Mouse (Mus musculus) layer of hippocampus, postnatal 25 days (tissue): ENCODE results near the gene Col4a2. TPM values are rescaled to one million over a fixed set of nuclear protein-coding genes. Genes with fewer than 3 reads are reported as not detected.

Experiments
- DNase-seq, 2 experiments: peaks; one replicate each; pipeline ENCODE4 v3.0.0; 2022; ENCODE audit warnings: mixed read lengths in 2 of 2, low spot score in 1 of 2; ENCODE audit errors: extremely low spot score in 1 of 2
- total RNA-seq, 2 experiments: library from RNA; stranded (reverse); gene quantifications; 2 replicates each; pipeline ENCODE4 v1.2.3; 2021

Col4a2 gene
- total RNA-seq, 2 experiments from 2014 or later: 45.6 to 61.2 TPM

DNA sequence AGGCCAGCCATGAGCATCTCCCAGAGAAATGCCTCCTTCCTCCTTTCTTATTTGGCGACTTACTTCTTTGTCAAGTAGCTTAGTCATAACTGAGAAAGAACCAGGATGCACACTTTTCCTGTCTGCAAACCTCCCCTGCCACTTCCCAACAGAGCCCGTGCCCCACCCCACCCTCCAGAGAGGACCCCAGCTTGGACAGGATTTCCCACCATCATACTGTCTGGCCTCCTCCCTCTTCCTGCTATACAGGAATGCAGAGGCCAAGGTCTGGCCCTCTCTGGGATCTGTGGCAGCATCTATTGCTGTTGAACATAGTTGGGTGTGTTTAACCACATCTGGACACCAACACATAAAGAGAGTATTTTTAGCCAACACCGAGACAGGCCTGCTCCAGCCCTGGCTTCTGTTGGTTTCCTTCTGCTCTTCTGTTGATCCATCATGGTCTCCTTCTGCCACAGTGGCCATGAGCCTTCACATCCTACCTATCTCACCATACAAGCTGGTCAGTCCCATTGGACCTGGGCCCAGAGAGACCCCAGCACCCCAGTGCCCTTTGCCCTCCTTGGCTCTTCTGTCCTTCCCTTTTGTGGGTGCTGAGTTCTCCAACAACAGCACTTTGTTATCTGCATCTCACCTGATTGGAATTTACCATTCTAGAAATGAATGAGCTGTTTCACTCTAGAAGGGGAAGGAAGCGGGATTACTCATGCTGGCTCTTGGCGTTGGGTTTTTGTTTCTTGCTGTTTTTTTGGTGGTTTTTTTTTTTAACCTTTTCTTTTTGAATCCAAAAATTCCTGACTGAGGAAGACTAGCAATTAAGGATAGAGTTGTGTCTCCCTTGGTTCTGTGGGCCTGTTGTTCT is 10.3 kb downstream of the Col4a2 start:
- DNase-seq: no peak

DNA sequence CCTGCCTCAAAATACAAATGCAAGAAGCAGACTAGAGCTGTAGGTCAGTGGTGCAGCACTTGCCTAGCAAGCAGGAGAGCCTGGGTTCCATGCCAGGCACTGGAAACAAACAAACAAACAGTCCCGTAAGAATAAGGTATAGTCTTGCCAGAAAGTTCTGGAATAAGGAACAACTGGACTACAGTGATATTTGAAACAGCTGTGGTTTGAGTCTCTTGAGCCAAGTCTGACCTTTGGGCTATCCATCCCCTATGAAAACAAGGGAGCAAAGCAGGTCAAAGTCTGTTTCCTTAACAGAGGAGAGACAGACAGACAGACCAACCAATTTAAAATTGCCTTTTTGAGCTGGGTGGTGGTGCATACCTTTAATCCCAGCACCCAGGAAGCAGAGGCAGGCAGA is 11.1 kb downstream of the Col4a2 start:
- DNase-seq: no peak

DNA sequence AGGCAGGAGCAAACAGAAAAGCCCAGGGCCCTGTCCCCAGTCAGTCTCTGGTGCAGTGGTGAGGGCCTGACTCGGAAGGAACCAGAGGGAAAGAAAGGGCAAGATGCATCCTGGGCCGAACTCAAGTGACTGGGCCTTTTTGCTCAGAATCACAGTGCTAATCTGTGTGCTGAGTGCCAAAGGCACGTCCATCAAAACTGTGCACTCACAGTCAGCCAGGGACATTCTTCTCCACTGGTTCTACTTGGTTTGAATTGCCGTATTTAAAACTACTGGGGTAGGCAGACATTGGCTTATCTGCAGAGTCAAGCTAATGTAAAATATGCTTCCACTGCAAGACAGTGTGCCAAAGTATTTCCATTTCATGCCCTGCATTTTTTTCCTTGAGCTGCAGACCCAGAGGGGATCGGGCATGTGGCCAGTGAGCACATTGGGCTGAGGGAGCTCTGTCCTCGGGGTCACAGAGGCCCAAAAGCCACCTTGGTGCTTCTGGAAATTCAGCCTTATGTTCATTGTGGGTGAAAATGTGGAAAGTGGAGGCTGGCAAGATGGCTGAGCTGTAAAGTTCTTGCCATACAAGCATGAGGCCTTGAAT is 12.3 kb downstream of the Col4a2 start:
- no peak for DNase-seq

DNA sequence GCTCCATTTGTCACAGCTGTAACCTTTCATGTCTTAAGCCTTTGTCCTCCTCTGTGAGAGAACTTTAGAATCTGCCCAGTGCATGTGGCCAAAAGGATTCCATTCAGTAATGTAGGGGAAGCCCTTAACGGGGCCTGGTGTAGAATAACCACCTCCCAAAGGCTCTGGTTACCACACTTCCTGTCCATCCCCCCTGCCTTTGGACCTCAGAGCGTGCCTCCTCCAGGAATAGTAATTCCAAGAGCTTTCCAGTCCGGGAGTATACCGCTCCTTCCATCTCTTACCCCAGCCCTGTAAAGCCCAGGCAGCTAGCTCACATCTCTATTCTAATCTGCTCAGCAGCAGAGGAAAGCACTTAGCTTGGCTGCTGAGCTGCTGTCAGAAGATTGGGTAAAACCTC is 14.7 kb downstream of the Col4a2 start:
- no peak for DNase-seq

DNA sequence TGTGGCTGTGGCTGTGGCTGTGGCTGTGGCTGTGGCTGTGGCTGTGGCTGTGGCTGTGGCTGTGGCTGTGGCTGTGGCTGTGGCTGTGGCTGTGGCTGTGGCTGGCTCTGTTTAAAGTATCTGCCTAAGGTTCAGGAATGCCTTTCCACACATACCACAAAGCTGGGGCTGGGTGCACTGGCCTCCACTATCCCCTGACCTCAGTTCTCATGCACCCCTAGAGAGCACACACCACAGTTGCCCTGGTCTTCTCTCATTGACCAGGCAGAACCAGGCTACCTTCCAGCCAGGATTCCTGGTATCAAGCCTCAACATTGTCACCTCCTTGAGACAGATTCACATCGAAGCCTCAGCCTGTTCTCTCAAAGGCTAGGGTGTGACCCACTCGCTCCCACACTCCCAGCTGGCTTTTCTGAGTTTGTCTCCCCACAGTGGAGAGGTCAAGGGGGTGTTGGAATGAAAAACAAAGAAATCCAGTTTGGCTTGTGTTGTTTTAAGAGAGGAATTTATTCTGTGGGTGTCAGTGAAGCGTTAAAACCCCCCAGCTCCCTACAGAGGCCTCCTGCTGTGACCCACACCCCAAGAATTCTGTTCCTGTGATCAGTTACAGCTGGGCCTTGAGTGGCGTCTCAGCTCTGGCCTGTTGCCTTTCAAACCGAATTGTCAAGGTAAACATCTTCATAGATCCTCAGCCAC is 15.3 kb downstream of the Col4a2 start:
- no peak for DNase-seq

DNA sequence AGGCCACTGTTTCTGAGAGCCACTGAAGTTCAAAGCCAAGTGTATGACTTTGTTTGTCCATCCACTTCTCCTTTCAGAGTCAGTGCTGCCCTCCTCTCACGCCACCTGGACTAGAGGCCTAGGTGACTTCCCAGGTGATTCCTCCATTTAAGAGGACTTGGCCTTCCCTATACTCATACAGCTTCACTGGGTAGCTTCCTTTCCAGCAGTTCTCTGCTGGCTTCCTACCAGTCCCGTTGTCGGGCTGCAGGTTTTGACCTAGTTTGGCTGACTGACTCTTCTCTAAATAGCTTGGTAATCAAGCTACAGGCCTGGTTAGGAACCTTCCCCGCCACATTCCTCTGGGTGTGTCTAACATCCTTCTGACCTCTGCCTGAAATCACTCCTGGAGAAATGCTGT is 19.0 kb downstream of the Col4a2 start:
- DNase-seq: no peak

DNA sequence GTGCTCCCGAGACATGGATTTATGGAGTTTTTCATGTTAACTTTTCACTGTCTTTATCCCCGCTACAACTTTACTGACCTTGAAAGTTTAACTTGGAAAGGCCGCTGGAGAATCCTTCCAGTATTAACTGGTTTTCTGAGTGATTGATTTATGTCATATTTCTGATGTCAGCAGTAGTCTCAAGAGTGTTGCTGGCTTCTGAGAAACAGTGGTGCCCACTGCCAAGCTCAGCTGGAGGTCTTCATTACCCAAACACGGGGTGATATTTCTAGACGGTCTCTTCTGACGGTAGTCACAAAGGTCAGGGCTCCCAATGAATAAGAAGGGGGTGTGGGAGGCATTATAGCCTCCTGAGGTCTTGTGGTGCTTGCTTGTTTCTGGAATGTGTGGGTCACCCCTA is 21.1 kb downstream of the Col4a2 start:
- DNase-seq: no peak

DNA sequence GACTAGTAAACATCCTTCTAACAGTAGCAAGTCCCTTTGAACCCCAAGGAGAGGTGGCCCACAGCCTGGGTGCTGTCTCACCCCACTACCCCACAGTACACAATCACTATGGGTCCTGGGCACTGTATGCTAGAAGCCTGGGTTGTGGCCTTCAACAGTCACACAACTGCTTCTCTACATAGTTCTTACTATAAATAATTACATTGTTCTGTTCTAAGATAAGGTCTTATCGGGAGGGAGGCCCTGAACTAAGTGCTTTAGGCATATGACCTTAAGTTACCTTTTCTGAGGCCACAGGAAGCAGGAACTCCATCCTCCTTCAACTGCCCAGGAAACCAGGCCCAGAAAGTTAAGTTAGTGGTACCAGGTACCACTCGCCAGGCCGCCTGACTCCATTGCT is 21.9 kb downstream of the Col4a2 start:
- no peak for DNase-seq

DNA sequence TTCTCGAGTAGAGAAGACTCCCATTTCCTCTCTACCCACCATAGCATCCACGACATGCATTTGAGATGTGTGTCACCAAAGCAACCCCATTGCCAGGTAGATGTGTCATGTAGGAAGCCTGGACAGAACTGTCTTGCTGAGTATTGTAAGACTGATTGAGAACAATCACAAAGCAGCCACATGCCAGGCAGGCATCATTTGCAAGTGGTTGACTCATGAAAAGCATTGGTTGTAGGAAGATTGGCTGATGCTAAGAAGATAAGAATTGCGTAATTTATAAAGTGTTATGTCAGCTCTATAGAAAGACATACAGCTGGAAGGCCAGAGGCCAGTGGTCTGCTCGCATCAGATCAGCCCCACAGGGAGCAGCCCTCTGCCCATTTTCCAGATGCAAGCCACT is 22.6 kb downstream of the Col4a2 start:
- no peak for DNase-seq

DNA sequence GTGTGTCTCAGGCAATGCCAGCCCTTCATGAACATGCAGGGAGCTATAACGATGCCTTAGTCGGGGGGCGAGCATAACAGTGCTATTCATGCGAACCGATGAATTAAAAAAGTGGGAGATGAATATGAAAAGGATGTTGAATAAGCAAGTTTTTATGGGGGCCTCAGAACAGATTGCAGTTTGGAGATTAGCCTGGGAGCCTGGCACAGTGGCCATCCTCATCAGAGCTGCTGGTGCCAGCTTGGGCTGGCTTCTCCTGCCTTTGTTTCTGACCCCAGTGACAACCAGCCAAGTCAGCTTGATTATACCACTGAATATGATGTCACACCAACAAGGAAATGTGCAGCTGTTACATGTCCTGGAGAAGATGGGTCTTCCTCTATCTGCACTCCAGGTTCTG is 23.7 kb downstream of the Col4a2 start:
- DNase-seq: no peak

DNA sequence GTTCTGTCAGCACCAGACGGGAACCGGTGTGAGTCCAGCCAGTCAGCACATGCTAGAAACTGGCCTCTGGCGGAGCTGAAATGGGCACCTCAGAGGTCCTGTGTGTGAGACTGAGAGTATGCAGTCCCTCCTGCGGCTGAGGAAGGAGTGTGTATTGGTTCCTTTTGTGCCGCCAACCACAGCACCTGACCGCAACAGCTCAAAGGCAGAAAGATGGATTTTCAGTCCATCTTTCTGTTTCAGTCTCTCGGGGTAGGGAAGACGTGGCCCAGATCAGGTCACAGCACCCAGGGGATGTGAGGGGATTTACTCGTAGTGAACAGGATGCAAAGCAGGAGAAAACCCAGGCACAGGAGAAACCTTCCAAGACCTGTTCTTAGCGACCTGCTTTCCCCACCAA is 25.0 kb downstream of the Col4a2 start:
- DNase-seq: no peak

DNA sequence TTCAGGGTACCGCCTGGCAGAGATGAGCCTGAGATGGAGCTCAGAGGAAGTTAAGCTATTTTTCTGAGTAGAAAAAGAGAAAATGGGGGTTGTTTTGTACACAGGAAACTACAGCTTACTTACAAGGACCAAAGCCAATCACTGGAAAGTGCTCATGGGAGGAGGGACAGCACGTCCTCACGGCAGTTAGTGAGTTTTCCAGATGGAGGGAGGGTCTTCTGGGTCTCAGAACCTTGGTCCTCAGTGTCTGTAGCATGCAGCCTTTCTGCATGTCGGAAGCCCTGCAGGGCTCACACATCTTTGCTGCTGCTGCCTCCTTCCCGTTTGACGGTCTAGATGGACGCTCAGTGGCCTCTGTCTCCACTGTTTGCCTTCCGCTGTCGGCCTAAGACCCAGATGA is 25.9 kb downstream of the Col4a2 start:
- no peak for DNase-seq

DNA sequence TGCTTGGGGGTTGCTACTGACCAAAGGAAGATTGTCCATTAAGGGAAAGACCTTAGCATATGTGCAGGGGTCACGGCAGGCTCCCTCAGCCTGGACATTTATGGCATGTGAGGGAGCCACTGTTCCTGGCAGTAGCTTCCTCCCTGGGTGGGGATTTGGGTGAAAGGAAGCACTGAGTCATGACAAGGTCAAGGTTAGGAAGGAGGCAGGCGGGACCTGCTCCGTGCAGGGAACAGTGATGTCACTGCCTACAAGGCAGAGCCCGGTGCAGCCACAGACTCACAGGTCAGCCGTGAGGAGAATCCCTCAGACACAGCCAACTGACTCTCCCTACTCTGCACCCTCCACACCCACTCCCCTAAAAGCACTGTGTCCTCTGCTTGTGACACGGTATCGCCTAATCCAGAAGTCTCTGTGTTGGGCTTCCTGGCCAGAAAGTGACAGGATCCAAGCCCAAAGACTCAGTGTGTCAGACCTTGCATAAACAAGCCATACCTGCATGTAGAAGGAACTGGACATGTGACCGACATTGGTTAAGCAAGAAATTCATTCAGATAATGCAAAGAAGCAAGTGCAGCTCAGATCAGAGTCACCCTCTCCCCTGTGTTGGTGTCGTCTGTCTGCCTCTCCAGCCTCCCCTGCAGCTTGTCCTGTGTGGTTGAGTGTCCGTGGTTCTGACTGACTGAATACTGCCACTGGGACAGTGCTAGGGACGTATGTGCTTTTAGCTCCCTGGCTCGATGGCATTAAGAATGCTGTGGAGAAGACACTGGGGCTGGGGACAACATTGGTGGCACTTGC is 27.9 kb downstream of the Col4a2 start:
- no peak for DNase-seq

DNA sequence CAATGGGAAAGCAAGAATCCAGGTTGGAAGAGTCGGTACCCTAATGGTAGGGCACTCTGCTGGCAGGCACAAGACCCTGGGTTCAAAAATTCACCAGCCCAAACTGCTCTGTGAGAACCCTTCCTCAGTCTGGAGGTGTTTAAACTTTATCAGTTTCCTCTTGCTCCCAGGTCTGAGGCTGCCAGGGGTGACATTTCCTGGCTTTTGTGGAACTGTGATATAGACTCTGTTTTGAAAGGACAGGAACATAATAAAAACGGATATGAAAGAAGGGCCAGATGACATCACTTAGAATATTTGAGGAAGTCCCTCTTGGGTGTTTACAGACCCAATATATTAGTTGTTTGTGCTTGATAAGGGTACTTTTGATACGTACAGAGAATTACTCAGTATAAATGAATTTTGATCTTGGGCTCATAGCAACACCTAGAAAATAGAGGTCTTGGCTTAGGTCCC is 28.5 kb downstream of the Col4a2 start:
- no peak for DNase-seq

DNA sequence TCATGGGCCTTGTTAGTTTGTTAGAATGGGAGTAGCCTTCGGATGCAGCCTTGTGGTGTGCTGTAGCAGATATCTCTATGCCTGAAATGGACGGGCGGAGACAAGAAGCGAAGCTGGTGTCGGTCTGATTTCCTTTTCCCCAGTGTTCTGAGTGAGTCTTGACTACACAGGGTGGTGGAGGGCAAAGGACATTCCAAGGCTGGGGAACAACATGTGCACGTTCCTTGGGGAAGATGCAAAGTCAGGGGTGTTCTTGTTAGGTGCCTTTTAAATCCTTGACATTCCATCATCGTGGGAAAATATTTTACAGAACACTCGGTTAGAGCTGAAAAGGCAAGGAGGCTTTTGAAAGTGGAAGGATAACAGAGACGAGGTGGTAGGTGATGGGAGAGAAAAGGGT is 31.9 kb downstream of the Col4a2 start:
- no peak for DNase-seq

DNA sequence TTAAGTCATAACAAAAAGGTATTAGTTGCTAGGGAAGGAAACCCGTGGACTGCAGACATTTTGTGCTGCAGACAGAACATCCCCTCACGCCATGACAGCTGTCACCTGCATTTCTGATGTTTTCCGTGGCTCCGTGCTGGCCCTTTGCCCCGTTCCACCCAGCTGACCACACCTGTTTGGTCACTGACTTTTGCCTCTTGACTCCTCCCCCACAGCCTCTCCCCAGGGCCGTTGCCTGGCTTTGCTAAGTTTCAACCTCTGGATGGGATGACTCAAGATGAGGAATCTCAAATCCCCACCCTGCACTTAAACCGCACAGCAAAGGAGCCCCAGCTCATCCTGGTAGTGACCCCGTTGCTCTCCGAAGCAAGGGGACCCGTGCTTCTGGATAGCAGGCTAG is 33.6 kb downstream of the Col4a2 start:
- no peak for DNase-seq

DNA sequence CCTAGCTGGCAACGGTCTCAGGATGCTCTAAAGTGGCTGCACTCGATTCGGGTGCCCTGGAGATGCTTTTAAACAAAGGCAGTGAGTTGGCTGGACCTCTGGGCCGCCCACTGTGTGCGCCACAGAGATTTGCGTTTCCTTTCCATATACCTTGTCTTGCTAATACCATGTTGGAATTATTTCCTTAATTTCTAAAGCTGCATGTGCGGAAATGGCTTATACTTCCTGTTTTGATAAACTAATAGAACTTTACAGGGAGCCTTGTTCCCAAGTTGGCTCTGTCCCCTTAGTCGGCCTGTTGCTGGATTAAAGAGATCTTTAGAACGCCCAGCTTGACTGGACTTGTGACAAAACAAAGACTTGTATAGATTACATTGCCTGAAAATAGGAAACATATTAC is 35.1 kb downstream of the Col4a2 start:
- DNase-seq: no peak

DNA sequence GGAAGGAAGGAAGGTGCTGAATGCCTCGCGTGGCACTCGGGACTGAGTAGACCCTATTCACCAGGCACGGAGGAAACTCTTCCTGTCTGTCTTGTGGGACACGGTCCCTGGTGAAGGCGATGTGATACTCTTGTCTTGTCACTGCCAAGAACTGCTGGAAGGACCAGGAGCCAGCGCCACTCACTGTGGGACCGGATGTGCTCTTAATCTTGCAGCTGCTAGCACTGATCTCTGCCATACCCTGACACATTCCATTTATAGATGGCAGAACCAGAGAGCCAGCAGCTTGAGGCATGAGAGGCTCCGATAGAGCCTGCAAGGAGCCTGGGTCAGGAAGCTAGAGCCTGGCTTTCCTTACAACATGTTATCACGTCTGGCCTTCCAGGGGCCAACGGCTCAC is 36.0 kb downstream of the Col4a2 start:
- no peak for DNase-seq

DNA sequence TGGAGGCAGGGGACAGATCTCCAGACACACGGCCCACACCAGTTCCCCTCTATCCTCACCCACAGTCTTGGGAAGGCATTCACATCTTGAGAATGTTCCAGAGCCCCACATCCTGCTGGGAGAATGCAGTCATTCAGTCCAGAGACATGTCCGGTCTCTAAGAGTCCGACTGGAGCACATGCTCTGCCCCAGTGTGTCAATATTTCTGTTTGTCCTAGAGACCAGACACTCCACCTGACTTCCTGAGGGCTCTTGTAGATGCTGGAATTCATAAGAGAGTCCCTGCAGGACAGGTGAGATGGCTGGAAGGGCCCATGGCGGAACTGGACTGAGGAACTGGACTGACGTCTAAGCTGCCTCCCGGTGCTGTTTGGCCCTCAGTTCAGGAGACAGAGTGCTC is 38.8 kb downstream of the Col4a2 start:
- DNase-seq: no peak

DNA sequence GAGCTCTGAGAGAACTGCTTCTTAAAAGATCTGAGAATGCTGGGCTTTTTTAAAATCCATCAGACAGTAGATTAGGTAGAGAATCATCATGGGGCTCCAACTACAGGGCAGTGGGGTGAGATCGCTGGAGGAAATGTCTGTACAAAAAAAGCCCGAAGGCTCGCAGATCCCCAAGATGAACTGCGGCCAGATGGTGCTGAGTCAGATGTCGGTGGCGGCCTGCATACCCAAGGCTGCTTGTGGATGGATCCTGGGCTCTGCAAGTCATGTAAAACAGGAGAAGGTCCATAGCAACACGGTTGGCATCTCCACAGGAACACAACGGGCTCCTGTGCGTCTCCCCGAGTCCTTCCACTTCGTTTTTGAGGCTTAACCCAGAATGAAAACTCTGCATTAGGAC is 39.9 kb downstream of the Col4a2 start:
- DNase-seq: no peak
